Comparison of ENCODE assay signal across 8 mouse cellular contexts in genomic region chr19:6502543-6503319, GRCm38 (mm10). TPM values are rescaled to one million over a fixed set of nuclear protein-coding genes. Genes with fewer than 3 reads are reported as not detected.
DNase-seq lines count a peak whose midpoint lies in the region; ATAC-seq and TF ChIP-seq lines count a peak whose summit lies in the region.

No protein-coding gene starts in this region.

- intact Hi-C loops in left cerebral cortex, adult 2 months (cut with DNase I), result no loop called here
- intact Hi-C loops in left cerebral cortex, postnatal 4 days (cut with DNase I), result no loop called here

- H3K4me2 ChIP-seq in intestine, embryonic 15.5 days (replicated peaks), result peak overlapping the region; percentile 84
- peak overlapping the region; percentile 72 for H3K4me2 ChIP-seq in limb, embryonic 13.5 days (replicated peaks)
- H3K4me2 ChIP-seq in midbrain, embryonic 14.5 days (ENCODE audit: low read length), result peak overlapping the region; percentile 85

- peaks cover 85% of the 10 kb centered on the region for H3K27me3 ChIP-seq in intestine, embryonic 15.5 days (replicated peaks)
- H3K27me3 ChIP-seq in limb, embryonic 13.5 days, result peaks cover 100% of the 10 kb centered on the region
- no peaks in the 10 kb centered on the region for H3K27me3 ChIP-seq in midbrain, embryonic 14.5 days (ENCODE audit: control insufficient read depth, insufficient read depth, low read length)

- no peak for TF ChIP-seq CTCF in left cerebral cortex, adult 2 months (IDR thresholded peaks at IDR 0.05)

- DNase-seq in left cerebral cortex, adult 2 months (ENCODE audit: extremely low spot score in 1 of 2, low spot score in 2 of 2), result peak in 1 of 2 experiments; percentile 52
- no peak for DNase-seq in left cerebral cortex, postnatal 4 days
- peak; percentile 94 for DNase-seq in brain, adult 2 months (ENCODE audit: low read depth, low spot score)
- DNase-seq in forelimb bud, embryonic 11.5 days (ENCODE audit: low read depth, low spot score), result peak; percentile 88
- DNase-seq in midbrain, embryonic 14.5 days, result peak; percentile 87
- peak; percentile 41 to 44 for DNase-seq in urinary bladder, postnatal 36 days (ENCODE audit: low spot score in 2 of 2)

- no peaks in the 10 kb centered on the region for H3K9me3 ChIP-seq in intestine, embryonic 15.5 days
- H3K9me3 ChIP-seq in limb, embryonic 13.5 days, result no peaks in the 10 kb centered on the region
- H3K9me3 ChIP-seq in midbrain, embryonic 14.5 days (ENCODE audit: control insufficient read depth, low read length), result no peaks in the 10 kb centered on the region

- WGBS in intestine, embryonic 15.5 days, result 4% methylated on average over 20 of the region's 20 CpGs
- WGBS in limb, embryonic 13.5 days, result 4% methylated on average over 20 of the region's 20 CpGs
- 3% methylated on average over 20 of the region's 20 CpGs for WGBS in midbrain, embryonic 14.5 days

- no peaks in the 10 kb centered on the region for H3K36me3 ChIP-seq in intestine, embryonic 15.5 days
- no peaks in the 10 kb centered on the region for H3K36me3 ChIP-seq in limb, embryonic 13.5 days
- H3K36me3 ChIP-seq in midbrain, embryonic 14.5 days (ENCODE audit: control insufficient read depth, insufficient read depth, low read length), result peaks cover 32% of the 10 kb centered on the region

- H3K27ac ChIP-seq in left cerebral cortex, adult 2 months, result peak overlapping the region; percentile 98
- peak overlapping the region; percentile 45 for H3K27ac ChIP-seq in intestine, embryonic 15.5 days
- H3K27ac ChIP-seq in limb, embryonic 13.5 days, result no peak overlapping the region
- H3K27ac ChIP-seq in midbrain, embryonic 14.5 days (replicated peaks; ENCODE audit: low read depth, low read length), result peak overlapping the region; percentile 91

- ATAC-seq in intestine, embryonic 15.5 days, result peak; percentile 40
- no peak; the same call in 1 of the 2 replicates for ATAC-seq in limb, embryonic 13.5 days (ENCODE audit: low FRiP score, low read depth)
- ATAC-seq in midbrain, embryonic 14.5 days (ENCODE audit: low FRiP score, low TSS enrichment), result peak; percentile 35

- H3K4me3 ChIP-seq in left cerebral cortex, adult 2 months, result peak overlapping the region; percentile 51
- H3K4me3 ChIP-seq in intestine, embryonic 15.5 days (replicated peaks), result peak overlapping the region; percentile 31
- peak overlapping the region; percentile 38 for H3K4me3 ChIP-seq in limb, embryonic 13.5 days
- H3K4me3 ChIP-seq in midbrain, embryonic 14.5 days (replicated peaks; ENCODE audit: low read depth, low read length), result peak overlapping the region; percentile 91

- H3K9ac ChIP-seq in intestine, embryonic 15.5 days, result no peak overlapping the region
- no peak overlapping the region for H3K9ac ChIP-seq in limb, embryonic 13.5 days
- H3K9ac ChIP-seq in midbrain, embryonic 14.5 days (replicated peaks; ENCODE audit: low read length), result peak overlapping the region; percentile 56

- H3K4me1 ChIP-seq in intestine, embryonic 15.5 days (replicated peaks), result peaks cover 30% of the 10 kb centered on the region
- peaks cover 21% of the 10 kb centered on the region for H3K4me1 ChIP-seq in limb, embryonic 13.5 days
- H3K4me1 ChIP-seq in midbrain, embryonic 14.5 days (ENCODE audit: control insufficient read depth, insufficient read depth, low read length), result peaks cover 54% of the 10 kb centered on the region

RNA-seq across cellular contexts. Expression of gene Slc22a12, which starts 40.1 kb away (rescaled TPM):
- total RNA-seq in left cerebral cortex, adult 2 months (2021), result under 1 TPM in 1 of 2 experiments, not detected in 1; 0.68 TPM
- under 1 TPM in 1 of 2 experiments, not detected in 1; 0.30 TPM for total RNA-seq in left cerebral cortex, postnatal 4 days (2021)
- polyA plus RNA-seq in intestine, embryonic 15.5 days (2015; fragmentation: Nextera tagmentation; extraction: Ambion mirVana), result 0.13 TPM in 1 of 2 replicates, not detected in the other
- not detected in 2 replicates for polyA plus RNA-seq in limb, embryonic 13.5 days (2015; fragmentation: Nextera tagmentation; extraction: Ambion mirVana)
- not detected in 2 replicates for polyA plus RNA-seq in midbrain, embryonic 14.5 days (2014; fragmentation: Nextera tagmentation; extraction: Ambion mirVana)

Comparison
In these comparisons a context has a peak if more than half of its experiments do, and no peak if none do; other contexts are left out.
1. H3K4me3 ChIP-seq: peak in every context shown above with its lines; median percentile 91 in midbrain, embryonic 14.5 days; 51 in left cerebral cortex, adult 2 months; 38 in limb, embryonic 13.5 days; 31 in intestine, embryonic 15.5 days.